Mouse (Mus musculus) MEL (cell line): ENCODE results near the gene Ccdc34. TPM values are rescaled to one million over a fixed set of nuclear protein-coding genes. Genes with fewer than 3 reads are reported as not detected.

Experiments
- DNase-seq: peaks from one replicate; pipeline ENCODE4 v3.0.0; 2011; ENCODE audit warnings: low read depth, low spot score
- H3K27ac ChIP-seq: 2 replicates; pipeline ENCODE4 v1.5.1; 2012; ENCODE audit warnings: low read depth, mild to moderate bottlenecking, control low read depth, low read length, moderate library complexity; ENCODE audit not compliant: control insufficient read depth
- H3K27me3 ChIP-seq, 2 experiments: fragments of 150-350 bp in 1 of 2; sonication (generic) in 1 of 2; 2 replicates each; pipeline ENCODE4 v1.6.1; 2012; ENCODE audit warnings: low read length in 2 of 2, mild to moderate bottlenecking in 2 of 2, improper control_type of control experiment in 1 of 2, moderate library complexity in 1 of 2; ENCODE audit not compliant: insufficient read depth in 2 of 2, control insufficient read depth in 1 of 2
- H3K36me3 ChIP-seq, 2 experiments: 2 replicates each; pipeline ENCODE4 v1.6.1; 2012 to 2014; ENCODE audit warnings: low read length in 2 of 2, improper control_type of control experiment in 1 of 2, inconsistent platforms in 1 of 2, mild to moderate bottlenecking in 1 of 2; ENCODE audit not compliant: insufficient read depth in 2 of 2, control insufficient read depth in 1 of 2
- H3K4me1 ChIP-seq, 2 experiments: fragments of 150-350 bp in 1 of 2; sonication (generic) in 1 of 2; 2 replicates each; pipeline ENCODE4 v1.6.1; 2012; ENCODE audit warnings: low read length in 2 of 2, improper control_type of control experiment in 1 of 2, mild to moderate bottlenecking in 1 of 2; ENCODE audit not compliant: insufficient read depth in 2 of 2, control insufficient read depth in 1 of 2
- H3K4me3 ChIP-seq, 2 experiments: fragments of 150-350 bp in 1 of 2; sonication (generic) in 1 of 2; 2 replicates each; pipeline ENCODE4 v1.5.1; 2012; ENCODE audit warnings: low read depth in 2 of 2, low read length in 2 of 2, mild to moderate bottlenecking in 2 of 2, moderate library complexity in 2 of 2, control low read depth in 1 of 2, improper control_type of control experiment in 1 of 2; ENCODE audit not compliant: control insufficient read depth in 1 of 2, insufficient read depth in 1 of 2
- H3K79me2 ChIP-seq: 2 replicates; pipeline ENCODE4 v1.6.1; 2012; ENCODE audit warnings: mild to moderate bottlenecking, low read length, moderate library complexity; ENCODE audit not compliant: control insufficient read depth, poor library complexity, insufficient read depth
- H3K9ac ChIP-seq: 2 replicates; pipeline ENCODE4 v1.6.1; 2012; ENCODE audit warnings: low read depth, mild to moderate bottlenecking, control low read depth, low read length, moderate library complexity; ENCODE audit not compliant: control insufficient read depth, poor library complexity, severe bottlenecking
- H3K9me3 ChIP-seq: fragments of 150-350 bp; sonication (generic); replicated peaks from 2 replicates; pipeline ENCODE4 v1.6.1; 2012; ENCODE audit warnings: mild to moderate bottlenecking, low read length, improper control_type of control experiment, moderate library complexity; ENCODE audit not compliant: insufficient read depth
- CTCF ChIP-seq, 3 experiments: IDR thresholded peaks in 2 of 3; conservative IDR thresholded peaks in 1 of 3; 2 replicates each; pipeline ENCODE4 v1.5.1; 2011 to 2012; ENCODE audit warnings: low read length in 3 of 3, low read depth in 2 of 3, mild to moderate bottlenecking in 2 of 3, improper control_type of control experiment in 1 of 3, inconsistent platforms in 1 of 3, mixed read lengths in 1 of 3, moderate library complexity in 1 of 3; ENCODE audit not compliant: control insufficient read depth in 1 of 3, insufficient read depth in 1 of 3, poor library complexity in 1 of 3, severe bottlenecking in 1 of 3
- E2F4 ChIP-seq: IDR thresholded peaks from 2 replicates; pipeline ENCODE4 v1.6.1; 2011; ENCODE audit warnings: low read depth, low read length, improper control_type of control experiment, borderline replicate concordance
- ELF1 ChIP-seq: IDR thresholded peaks from 2 replicates; pipeline ENCODE4 v1.6.1; 2014; ENCODE audit warnings: low read depth, mild to moderate bottlenecking, inconsistent platforms, low read length, improper control_type of control experiment, moderate library complexity
- ETS1 ChIP-seq: IDR thresholded peaks from 2 replicates; pipeline ENCODE4 v1.6.1; 2012; ENCODE audit warnings: low read depth, mild to moderate bottlenecking, inconsistent platforms, low read length, improper control_type of control experiment, moderate library complexity
- GABPA ChIP-seq: IDR thresholded peaks from 2 replicates; pipeline ENCODE4 v1.6.1; 2012; ENCODE audit warnings: low read depth, mild to moderate bottlenecking, inconsistent platforms, low read length, improper control_type of control experiment, moderate library complexity
- GATA1 ChIP-seq: IDR thresholded peaks from 2 replicates; pipeline ENCODE4 v1.6.1; 2011; ENCODE audit warnings: low read depth, low read length, improper control_type of control experiment
- JUND ChIP-seq: IDR thresholded peaks from 2 replicates; pipeline ENCODE4 v1.6.1; 2011; ENCODE audit warnings: low read depth, mild to moderate bottlenecking, improper control_type of control experiment, low read length
- MAFK ChIP-seq: IDR thresholded peaks from 2 replicates; pipeline ENCODE4 v1.6.1; 2011; ENCODE audit warnings: low read depth, mild to moderate bottlenecking, low read length, improper control_type of control experiment, borderline replicate concordance
- MAZ ChIP-seq: IDR thresholded peaks from 2 replicates; pipeline ENCODE4 v1.6.1; 2012; ENCODE audit warnings: low read depth, mild to moderate bottlenecking, inconsistent platforms, low read length, improper control_type of control experiment
- MEF2A ChIP-seq: IDR thresholded peaks from 2 replicates; pipeline ENCODE4 v1.6.1; 2014; ENCODE audit warnings: low read depth, mild to moderate bottlenecking, inconsistent platforms, low read length, improper control_type of control experiment; ENCODE audit not compliant: poor library complexity, insufficient replicate concordance, severe bottlenecking; ENCODE audit errors: extremely low read depth
- MXI1 ChIP-seq: IDR thresholded peaks from 2 replicates; pipeline ENCODE4 v1.6.1; 2011; ENCODE audit warnings: mild to moderate bottlenecking, low read depth, low read length, improper control_type of control experiment
- MYB ChIP-seq: IDR thresholded peaks from 2 replicates; pipeline ENCODE4 v1.6.1; 2011; ENCODE audit warnings: mild to moderate bottlenecking, low read depth, low read length, improper control_type of control experiment
- MYC ChIP-seq: IDR thresholded peaks from 2 replicates; pipeline ENCODE4 v1.6.1; 2011; ENCODE audit warnings: low read depth, mild to moderate bottlenecking, low read length, improper control_type of control experiment, moderate library complexity
- NRF1 ChIP-seq: IDR thresholded peaks from 2 replicates; pipeline ENCODE4 v1.6.1; 2014; ENCODE audit warnings: low read depth, mild to moderate bottlenecking, inconsistent platforms, low read length, improper control_type of control experiment, moderate library complexity; ENCODE audit not compliant: poor library complexity, insufficient read depth, severe bottlenecking
- POLR2AphosphoS2 ChIP-seq: IDR thresholded peaks from 2 replicates; pipeline ENCODE4 v1.6.1; 2011; ENCODE audit warnings: low read length, improper control_type of control experiment
- POLR2AphosphoS5 ChIP-seq: IDR thresholded peaks from 2 replicates; pipeline ENCODE4 v1.6.1; 2012; ENCODE audit warnings: low read depth, borderline replicate concordance, mild to moderate bottlenecking, inconsistent platforms, low read length, moderate library complexity, mixed read lengths
- SIN3A ChIP-seq: IDR thresholded peaks from 2 replicates; pipeline ENCODE4 v1.6.1; 2012; ENCODE audit warnings: low read length, improper control_type of control experiment, inconsistent platforms
- TAL1 ChIP-seq: IDR thresholded peaks from 2 replicates; pipeline ENCODE4 v1.6.1; 2012; ENCODE audit warnings: mild to moderate bottlenecking, inconsistent platforms, low read length, moderate library complexity, mixed read lengths
- TBP ChIP-seq: IDR thresholded peaks from 2 replicates; pipeline ENCODE4 v1.8.0; 2011; ENCODE audit warnings: low read depth, low read length, improper control_type of control experiment
- UBTF ChIP-seq: IDR thresholded peaks from 2 replicates; pipeline ENCODE4 v1.6.1; 2012; ENCODE audit warnings: low read depth, mild to moderate bottlenecking, inconsistent platforms, low read length, improper control_type of control experiment, moderate library complexity, borderline replicate concordance; ENCODE audit not compliant: insufficient read depth
- ZC3H11A ChIP-seq: IDR thresholded peaks from 2 replicates; pipeline ENCODE4 v1.6.1; 2012; ENCODE audit warnings: low read depth, mild to moderate bottlenecking, inconsistent platforms, low read length, improper control_type of control experiment
- polyA plus RNA-seq, 2 experiments: library from polyadenylated mRNA; stranded (reverse) in 1 of 2; unstranded in 1 of 2; fragments of >175 nt in 1 of 2; fragments of >200 nt in 1 of 2; gene quantifications; 2 replicates each; pipeline versions ENCODE4 v1.2.1 to v1.2.4; 2012; ENCODE audit warnings: low replicate concordance in 2 of 2, low read depth in 1 of 2; ENCODE audit not compliant: insufficient read length in 2 of 2, insufficient read depth in 1 of 2, missing spikeins in 1 of 2
- total RNA-seq: library from RNA; depleted of rRNA; stranded (reverse); fragments of 300-350 nt; gene quantifications from 2 replicates; pipeline ENCODE4 v1.2.3, GENCODE M21; 2012

The Ccdc34 gene
- total and polyA plus RNA-seq, 3 experiments, result 14.1 to 39.0 TPM; not detected in 1

- Histone ChIP-seq H3K9ac (no peak overlapping the region), H3K4me3 (no peak overlapping the region), H3K27me3 (no peaks in the 10 kb centered on the region), H3K4me1 (no peaks in the 10 kb centered on the region), H3K9me3 (no peaks in the 10 kb centered on the region), H3K36me3 (peaks cover 0 to 3% of the 10 kb centered on the region in 2 experiments; a peak in 3 of 4 replicates), H3K27ac (no peak overlapping the region), H3K79me2 (no peaks in the 10 kb centered on the region)
- TF ChIP-seq GATA1, result no peak
- TF ChIP-seq NRF1, result no peak
- no peak for TF ChIP-seq ZC3H11A
- DNase-seq, result no peak
Observed at GRCm38 (mm10) chr2:110037221-110037620, 19.6 kb downstream of the Ccdc34 start.

- Histone ChIP-seq H3K79me2 (no peaks in the 10 kb centered on the region), H3K9me3 (no peaks in the 10 kb centered on the region), H3K27me3 (no peaks in the 10 kb centered on the region), H3K4me3 (no peak overlapping the region), H3K4me1 (no peaks in the 10 kb centered on the region), H3K27ac (no peak overlapping the region), H3K9ac (no peak overlapping the region), H3K36me3 (peaks cover 0 to 3% of the 10 kb centered on the region in 2 experiments; a peak in 3 of 4 replicates)
- no peak for DNase-seq
- TF ChIP-seq MAFK (no peak), MEF2A (no peak), TBP (no peak), SIN3A (no peak), ELF1 (no peak), MXI1 (no peak), TAL1 (no peak), POLR2AphosphoS5 (no peak), CTCF (IDR thresholded peaks at IDR 0.05 in 2 of 3, conservative IDR thresholded peaks at IDR 0.05 in 1 of 3; ENCODE audit: control insufficient read depth in 1 of 3, insufficient read depth in 1 of 3, low read depth in 2 of 3, low read length in 3 of 3, poor library complexity in 1 of 3, severe bottlenecking in 1 of 3) (no peak), E2F4 (no peak), MYB (no peak), NRF1 (no peak), MYC (no peak), UBTF (no peak), GABPA (no peak), POLR2AphosphoS2 (no peak), ETS1 (no peak), JUND (no peak), MAZ (no peak)
Observed at GRCm38 (mm10) chr2:110038341-110038740, 20.7 kb downstream of the Ccdc34 start.
